Mouse (Mus musculus): ENCODE results near the gene Gm17490.

DNA sequence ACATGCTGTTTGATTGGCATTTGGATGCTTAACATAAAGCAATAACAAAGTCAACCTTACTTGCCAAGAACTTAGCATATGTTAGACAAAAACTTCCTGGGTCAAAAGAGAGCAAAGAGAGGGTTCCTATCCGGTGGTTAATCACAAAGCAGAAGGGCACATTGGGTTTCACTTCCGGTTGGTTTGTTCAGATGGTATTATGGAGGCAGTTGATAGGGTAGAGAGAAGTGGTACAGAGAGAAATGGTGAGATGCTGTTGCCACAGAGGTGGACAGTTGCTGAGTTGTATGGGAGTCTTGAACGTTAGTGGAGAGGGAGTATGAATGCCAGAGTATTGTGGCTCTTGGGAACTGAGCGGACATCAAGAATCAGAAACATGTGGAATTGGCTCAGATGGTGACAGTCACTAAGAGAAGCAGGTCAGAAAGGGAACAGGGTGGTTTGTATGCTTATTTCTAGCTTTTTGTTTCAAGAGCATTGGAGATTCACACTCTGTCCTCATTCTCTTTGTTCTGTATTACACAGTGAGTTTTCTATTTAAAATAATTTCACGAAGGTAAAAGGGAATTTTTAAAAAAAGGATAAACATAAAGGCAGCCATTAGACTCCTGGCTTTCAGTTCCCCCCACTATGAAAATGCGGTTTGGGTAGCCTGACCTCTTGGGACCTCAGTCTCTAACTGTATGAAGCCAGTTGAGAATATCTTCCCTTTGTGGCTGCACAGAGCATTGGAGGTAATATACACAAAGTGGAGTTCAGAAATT lies 36.3 kb upstream of the Gm17490 start:
- TF ChIP-seq POLR2A (IDR thresholded peaks at IDR 0.05; ENCODE audit: borderline replicate concordance, extremely low read depth, low read depth, low read length) (no peak), CTCF (IDR thresholded peaks at IDR 0.05; ENCODE audit: insufficient read depth, low read length) (no peak)
